9 mouse cellular contexts compared by ENCODE assay signal in genomic region chr17:57248771-57249170, GRCm38 (mm10). TPM values are rescaled to one million over a fixed set of nuclear protein-coding genes. Genes with fewer than 3 reads are reported as not detected.
DNase-seq lines count a peak whose midpoint lies in the region; ATAC-seq and TF ChIP-seq lines count a peak whose summit lies in the region.
"Had no signal": no experiment of that assay in that cellular context is flagged by ENCODE, and none has a peak within 500 bp of the region (broad histone marks: within the 10 kb centered on the region; RNA-seq: fewer than 3 reads in every experiment).

No protein-coding gene starts in this region.

- peaks cover 27% of the 10 kb centered on the region for H3K36me3 ChIP-seq in hindbrain, embryonic 10.5 days
- H3K36me3 ChIP-seq in liver, embryonic 14.5 days (replicated peaks; ENCODE audit: control insufficient read depth, insufficient read depth, low read depth): no peaks in the 10 kb centered on the region
- H3K36me3 ChIP-seq in splenic B cell, adult 2 months (ENCODE audit: control insufficient read depth, insufficient read depth, low read length, poor library complexity, severe bottlenecking): 0 out of 2 replicates have a peak, but pooled peaks cover 6% of the 10 kb centered on the region

- H3K4me1 ChIP-seq in hindbrain, embryonic 10.5 days (replicated peaks): peaks cover 38% of the 10 kb centered on the region
- H3K4me1 ChIP-seq in liver, embryonic 14.5 days (replicated peaks; ENCODE audit: control insufficient read depth in 2 of 2, insufficient read depth in 2 of 2, low read length in 1 of 2): peaks cover 7 to 14% of the 10 kb centered on the region in 2 experiments

- H3K4me3 ChIP-seq in hindbrain, embryonic 10.5 days: peak overlapping the region; percentile 79
- peak overlapping the region; percentile 82 to 90 for H3K4me3 ChIP-seq in liver, embryonic 14.5 days (ENCODE audit: insufficient read depth in 1 of 2, low read depth in 2 of 2, low read length in 2 of 2)

- no peak for TF ChIP-seq CTCF in liver, embryonic 14.5 days (IDR thresholded peaks at IDR 0.05; ENCODE audit: low read depth)

- intact Hi-C loops in left cerebral cortex, postnatal 14 days (cut with DNase I): loop anchor here (1.0 to 2.0 kb wide), 2 partner anchors 28 to 87 kb away; no protein-coding TSS in a partner anchor

- ATAC-seq in liver, embryonic 14.5 days (ENCODE audit: insufficient read depth): no peak

- peak; percentile 16 to 29 for DNase-seq in left cerebral cortex, postnatal 14 days (ENCODE audit: low spot score in 2 of 2)
- no peak for DNase-seq in left cerebral cortex, adult 8-10 months (ENCODE audit: low spot score in 2 of 2)
- peak; percentile 31 to 34 for DNase-seq in cerebellum, postnatal 36 days
- DNase-seq in hindbrain, embryonic 10.5 days (ENCODE audit: low spot score): no peak
- DNase-seq in liver, embryonic 14.5 days (ENCODE audit: low read depth in 3 of 3, low spot score in 3 of 3): no peak
- peak; percentile 38 for DNase-seq in splenic B cell, adult 2 months (ENCODE audit: low read depth, low spot score)
- DNase-seq in left cerebral cortex, adult 9 months (ENCODE audit: low spot score in 2 of 2): no peak
- no peak for DNase-seq in adrenal gland, adult 18-20 months (ENCODE audit: low spot score in 2 of 2)

- H3K9me3 ChIP-seq in hindbrain, embryonic 10.5 days: no peaks in the 10 kb centered on the region
- H3K9me3 ChIP-seq in liver, embryonic 14.5 days (ENCODE audit: control insufficient read depth, low read length): no peaks in the 10 kb centered on the region

- peak overlapping the region; percentile 81 for H3K4me2 ChIP-seq in liver, embryonic 14.5 days (ENCODE audit: low read depth)

- peak overlapping the region; percentile 90 for H3K27ac ChIP-seq in hindbrain, embryonic 10.5 days
- H3K27ac ChIP-seq in liver, embryonic 14.5 days: peak overlapping the region; percentile 70

- no peak for TF ChIP-seq EP300 in liver, embryonic 14.5 days (IDR thresholded peaks at IDR 0.05; ENCODE audit: low read depth)

- 11% methylated on average over 13 of the region's 13 CpGs for WGBS in hindbrain, embryonic 10.5 days
- 12% methylated on average over 13 of the region's 13 CpGs for WGBS in liver, embryonic 14.5 days (ENCODE audit: insufficient replicate concordance)

- peak overlapping the region; percentile 70; the same call in 1 of the 2 replicates for H3K9ac ChIP-seq in liver, embryonic 14.5 days (replicated peaks)

- H3K27me3 ChIP-seq in hindbrain, embryonic 10.5 days (ENCODE audit: insufficient read depth, poor library complexity, severe bottlenecking): no peaks in the 10 kb centered on the region
- peaks cover 2% of the 10 kb centered on the region; the same call in 1 of the 2 replicates for H3K27me3 ChIP-seq in liver, embryonic 14.5 days (ENCODE audit: control insufficient read depth, insufficient read depth, low read length)
- no peaks in the 10 kb centered on the region for H3K27me3 ChIP-seq in splenic B cell, adult 2 months (ENCODE audit: control insufficient read depth, insufficient read depth, low read length, poor library complexity, severe bottlenecking)

RNA-seq across cellular contexts. Expression of gene Trip10, which starts 0.5 kb away (rescaled TPM):
- 1 to 10 TPM; 8.1 to 9.2 TPM for total RNA-seq in left cerebral cortex, postnatal 14 days (2021)
- 1 to 10 TPM; 6.9 to 9.1 (median 8.1) TPM for total RNA-seq in left cerebral cortex, adult 8-10 months (2022)
- 28.1 and 37.9 TPM in 2 replicates for polyA plus RNA-seq in hindbrain, embryonic 10.5 days (2016; fragmentation: Nextera tagmentation; extraction: Ambion mirVana)
- polyA plus RNA-seq in liver, embryonic 14.5 days (2012; rRNA removed): 4.4 and 6.6 TPM in 2 replicates
- polyA plus RNA-seq in liver, embryonic 14.5 days (2014; fragmentation: Nextera tagmentation; extraction: Ambion mirVana): 5.5 and 6.0 TPM in 2 replicates
- 10 to 100 TPM; 53.4 to 61.0 TPM for total RNA-seq in adrenal gland, adult 18-20 months (2021)

RNA-seq across cellular contexts. Expression of gene Gpr108, which starts 0.5 kb away (rescaled TPM):
- 10 to 100 TPM; 18.1 to 19.3 TPM for total RNA-seq in left cerebral cortex, postnatal 14 days (2021)
- 10 to 100 TPM; 26.5 to 27.8 (median 27.5) TPM for total RNA-seq in left cerebral cortex, adult 8-10 months (2022)
- 24.3 and 25.4 TPM in 2 replicates for polyA plus RNA-seq in hindbrain, embryonic 10.5 days (2016; fragmentation: Nextera tagmentation; extraction: Ambion mirVana)
- 7.6 and 8.5 TPM in 2 replicates for polyA plus RNA-seq in liver, embryonic 14.5 days (2012; rRNA removed)
- 12.0 and 12.8 TPM in 2 replicates for polyA plus RNA-seq in liver, embryonic 14.5 days (2014; fragmentation: Nextera tagmentation; extraction: Ambion mirVana)
- 10 to 100 TPM; 72.4 to 89.6 TPM for total RNA-seq in adrenal gland, adult 18-20 months (2021)

RNA-seq across cellular contexts. Expression of gene C3, which starts 20.8 kb away (rescaled TPM):
- under 1 TPM; 0.46 to 0.53 TPM for total RNA-seq in left cerebral cortex, postnatal 14 days (2021)
- 1 to 10 TPM in 3 of 4 experiments, under 1 TPM in 1; 0.94 to 3.9 (median 1.3) TPM for total RNA-seq in left cerebral cortex, adult 8-10 months (2022)
- polyA plus RNA-seq in hindbrain, embryonic 10.5 days (2016; fragmentation: Nextera tagmentation; extraction: Ambion mirVana): 0.09 and 0.12 TPM in 2 replicates
- 207 and 240 TPM in 2 replicates for polyA plus RNA-seq in liver, embryonic 14.5 days (2012; rRNA removed)
- 200 and 205 TPM in 2 replicates for polyA plus RNA-seq in liver, embryonic 14.5 days (2014; fragmentation: Nextera tagmentation; extraction: Ambion mirVana)
- total RNA-seq in adrenal gland, adult 18-20 months (2021): 100 to 1,000 TPM; 184 to 696 TPM

RNA-seq across cellular contexts. Expression of gene Vav1, which starts 30.1 kb away (rescaled TPM):
- 1 to 10 TPM; 4.2 to 5.4 TPM for total RNA-seq in left cerebral cortex, postnatal 14 days (2021)
- total RNA-seq in left cerebral cortex, adult 8-10 months (2022): 1 to 10 TPM; 2.9 to 9.2 (median 5.0) TPM
- 2.0 and 2.2 TPM in 2 replicates for polyA plus RNA-seq in hindbrain, embryonic 10.5 days (2016; fragmentation: Nextera tagmentation; extraction: Ambion mirVana)
- 4.6 and 6.9 TPM in 2 replicates for polyA plus RNA-seq in liver, embryonic 14.5 days (2012; rRNA removed)
- polyA plus RNA-seq in liver, embryonic 14.5 days (2014; fragmentation: Nextera tagmentation; extraction: Ambion mirVana): 10.7 and 11.0 TPM in 2 replicates
- 1 to 10 TPM; 2.6 to 4.0 TPM for total RNA-seq in adrenal gland, adult 18-20 months (2021)

RNA-seq across cellular contexts. Expression of gene Tnfsf14, which starts 54.8 kb away (rescaled TPM):
- total RNA-seq in left cerebral cortex, postnatal 14 days (2021): not detected
- not detected for total RNA-seq in left cerebral cortex, adult 8-10 months (2022)
- 0.18 TPM in 1 of 2 replicates, not detected in the other for polyA plus RNA-seq in hindbrain, embryonic 10.5 days (2016; fragmentation: Nextera tagmentation; extraction: Ambion mirVana)
- polyA plus RNA-seq in liver, embryonic 14.5 days (2012; rRNA removed): 1.5 and 1.9 TPM in 2 replicates
- polyA plus RNA-seq in liver, embryonic 14.5 days (2014; fragmentation: Nextera tagmentation; extraction: Ambion mirVana): 0.51 and 0.75 TPM in 2 replicates
- under 1 TPM in 1 of 2 experiments, not detected in 1; 0.36 TPM for total RNA-seq in adrenal gland, adult 18-20 months (2021)
- total RNA-seq: left cerebral cortex, adult 18-20 months had no signal

Comparison
In these comparisons a context has a peak if more than half of its experiments do, and no peak if none do; other contexts are left out.
1. DNase-seq: peak in left cerebral cortex, postnatal 14 days (2 of 2), cerebellum, postnatal 36 days (2 of 2) and splenic B cell, adult 2 months (single experiment); none in left cerebral cortex, adult 8-10 months (0 of 2), hindbrain, embryonic 10.5 days (single experiment), liver, embryonic 14.5 days (0 of 3), left cerebral cortex, adult 9 months (0 of 2) and adrenal gland, adult 18-20 months (0 of 2).
2. RNA of gene Trip10, which starts 0.5 kb away (total RNA-seq): 53.4 to 61.0 TPM in adrenal gland, adult 18-20 months; 8.1 to 9.2 TPM in left cerebral cortex, postnatal 14 days and 6.9 to 9.1 TPM in left cerebral cortex, adult 8-10 months; every median in the first group is over 4 times any median in the second.
3. RNA of gene C3, which starts 20.8 kb away (total RNA-seq): 184 to 696 TPM in adrenal gland, adult 18-20 months; 0.94 to 3.9 TPM in left cerebral cortex, adult 8-10 months and 0.46 to 0.53 TPM in left cerebral cortex, postnatal 14 days; every median in the first group is over 10 times any median in the second.